Mouse (Mus musculus) forebrain, embryonic 13.5 days (tissue): ENCODE measurements at regions not wholly inside any gene's neighbourhood (a gene's known extent, or its start where the extent isn't known, plus 50 kb on each side); places are given as distances from the start of the nearest gene placed in this dataset.
A peak's percentile ranks its signal among the peaks of the same experiment; 100 is the strongest.

Experiments used
- ATAC-seq: fragments of 200-750 bp; cut with Nextera tagmentation; 2 replicates; pipeline ENCODE4 v1.8.0; 2017
- H3K27ac ChIP-seq: fragments of 300-500 bp; sonication (generic); 2 replicates; pipeline ENCODE4 v1.5.1; 2015; ENCODE audit warnings: inconsistent platforms, mild to moderate bottlenecking, moderate library complexity
- H3K27me3 ChIP-seq: fragments of 300-500 bp; sonication (generic); 2 replicates; pipeline ENCODE4 v1.6.1; 2015; ENCODE audit warnings: mild to moderate bottlenecking, inconsistent platforms
- H3K36me3 ChIP-seq: fragments of 300-500 bp; sonication (generic); 2 replicates; pipeline ENCODE4 v1.6.1; 2015; ENCODE audit warnings: mild to moderate bottlenecking, inconsistent platforms; ENCODE audit not compliant: poor library complexity, severe bottlenecking
- H3K4me1 ChIP-seq: fragments of 300-500 bp; sonication (generic); 2 replicates; pipeline ENCODE4 v1.6.1; 2015; ENCODE audit warnings: inconsistent platforms
- H3K4me2 ChIP-seq: fragments of 300-500 bp; sonication (generic); 2 replicates; pipeline ENCODE4 v1.6.1; 2015; ENCODE audit warnings: inconsistent platforms, mild to moderate bottlenecking, moderate library complexity
- H3K4me3 ChIP-seq: fragments of 300-500 bp; sonication (generic); 2 replicates; pipeline ENCODE4 v1.5.1; 2015; ENCODE audit warnings: mild to moderate bottlenecking, inconsistent platforms
- H3K9ac ChIP-seq: fragments of 300-500 bp; sonication (generic); 2 replicates; pipeline ENCODE4 v1.6.1; 2015; ENCODE audit warnings: mild to moderate bottlenecking, inconsistent platforms
- H3K9me3 ChIP-seq: fragments of 300-500 bp; sonication (generic); replicated peaks from 2 replicates; pipeline ENCODE4 v1.6.1; 2016; ENCODE audit warnings: inconsistent platforms
- WGBS: fragments of 180-500 bp; shearing (Covaris S2); methylation state at CpG from one replicate; pipeline ENCODE4 v1.1.7; 2015; 5-methylcytosine and 5-hydroxymethylcytosine counted together

DNA sequence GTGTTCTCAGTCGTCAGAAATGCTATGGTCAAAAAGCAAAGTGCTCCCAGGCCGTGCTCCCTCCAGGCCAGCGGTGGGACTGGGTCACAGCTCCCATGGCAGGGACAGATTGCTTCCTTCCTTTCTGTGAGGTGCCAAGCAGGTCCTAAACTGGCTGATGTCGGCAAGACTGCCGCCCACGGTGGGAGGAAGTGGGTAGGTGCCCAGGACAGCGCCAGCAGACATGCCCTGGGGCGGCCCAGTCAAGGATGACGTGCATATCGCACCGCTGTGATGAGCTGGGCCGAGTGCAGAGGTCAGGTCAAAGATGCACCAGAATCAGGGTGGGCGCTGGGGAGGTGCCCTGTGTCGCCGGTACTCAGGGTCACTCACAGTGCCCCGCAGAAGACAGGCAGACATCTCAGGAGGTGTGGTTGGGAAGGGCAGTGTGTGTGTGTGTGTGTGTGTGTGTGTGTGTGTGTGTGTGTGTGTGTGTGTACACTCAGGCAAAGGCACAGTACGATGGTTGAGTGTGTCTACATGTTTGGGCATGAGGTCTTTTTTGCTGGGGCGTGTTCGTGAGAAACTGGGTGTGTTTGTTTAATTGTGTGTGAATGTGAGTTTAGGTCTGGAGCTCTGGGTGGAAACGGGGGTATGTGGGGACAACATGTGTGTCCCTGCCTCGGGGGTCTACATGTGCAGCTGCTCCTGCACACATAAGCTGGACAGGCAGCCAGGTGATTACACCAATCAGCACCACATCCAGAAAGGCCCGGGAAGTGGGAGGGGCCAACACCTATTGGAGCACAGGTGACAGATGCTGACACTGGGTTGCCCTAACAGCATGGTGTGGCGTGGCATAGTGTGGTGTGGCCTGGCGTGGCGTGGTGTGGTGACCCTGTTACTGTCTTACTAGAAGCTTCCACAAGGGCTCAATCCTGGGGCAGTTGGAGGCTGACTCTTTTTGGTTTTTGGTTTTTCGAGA lies 100.5 kb upstream of the Ptpn1 start:
- Histone ChIP-seq H3K9ac (no peak overlapping the region), H3K4me1 (peaks cover 21% of the 10 kb centered on the region), H3K4me2 (no peak overlapping the region), H3K27me3 (no peaks in the 10 kb centered on the region), H3K36me3 (no peaks in the 10 kb centered on the region), H3K27ac (no peak overlapping the region), H3K9me3 (no peaks in the 10 kb centered on the region), H3K4me3 (no peak overlapping the region)
- 89% methylated on average over 26 of the region's 26 CpGs for WGBS
- ATAC-seq, result no peak

DNA sequence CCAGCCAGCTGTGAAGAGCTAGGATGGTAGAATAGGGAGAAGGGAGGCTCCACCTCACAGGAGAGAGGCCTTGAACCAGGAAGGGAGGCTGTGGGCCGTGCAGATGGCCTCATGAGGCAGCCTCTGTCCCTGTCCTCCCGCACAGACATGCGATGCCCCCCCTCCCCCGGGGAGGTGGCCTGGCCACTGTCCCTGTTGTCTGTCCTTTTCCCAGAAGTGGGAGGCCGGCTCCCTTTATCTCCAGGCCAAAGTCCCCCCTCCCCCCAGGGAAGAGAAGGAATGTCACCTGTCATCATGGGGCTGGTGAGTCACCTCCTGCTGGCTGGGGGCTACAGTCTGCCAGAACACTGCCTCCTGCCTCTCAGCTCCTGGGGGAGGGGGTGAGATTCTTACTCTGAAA lies 103.6 kb upstream of the Ptpn1 start:
- H3K27ac ChIP-seq, result no peak overlapping the region
- H3K27me3 ChIP-seq, result no peaks in the 10 kb centered on the region
- H3K4me1 ChIP-seq, result peaks cover 20% of the 10 kb centered on the region
- WGBS, result 57% methylated on average over 4 of the region's 5 CpGs
- no peak overlapping the region for H3K4me3 ChIP-seq
- H3K4me2 ChIP-seq, result no peak overlapping the region
- no peak for ATAC-seq
- H3K36me3 ChIP-seq, result no peaks in the 10 kb centered on the region
- H3K9ac ChIP-seq, result no peak overlapping the region
- no peaks in the 10 kb centered on the region for H3K9me3 ChIP-seq

DNA sequence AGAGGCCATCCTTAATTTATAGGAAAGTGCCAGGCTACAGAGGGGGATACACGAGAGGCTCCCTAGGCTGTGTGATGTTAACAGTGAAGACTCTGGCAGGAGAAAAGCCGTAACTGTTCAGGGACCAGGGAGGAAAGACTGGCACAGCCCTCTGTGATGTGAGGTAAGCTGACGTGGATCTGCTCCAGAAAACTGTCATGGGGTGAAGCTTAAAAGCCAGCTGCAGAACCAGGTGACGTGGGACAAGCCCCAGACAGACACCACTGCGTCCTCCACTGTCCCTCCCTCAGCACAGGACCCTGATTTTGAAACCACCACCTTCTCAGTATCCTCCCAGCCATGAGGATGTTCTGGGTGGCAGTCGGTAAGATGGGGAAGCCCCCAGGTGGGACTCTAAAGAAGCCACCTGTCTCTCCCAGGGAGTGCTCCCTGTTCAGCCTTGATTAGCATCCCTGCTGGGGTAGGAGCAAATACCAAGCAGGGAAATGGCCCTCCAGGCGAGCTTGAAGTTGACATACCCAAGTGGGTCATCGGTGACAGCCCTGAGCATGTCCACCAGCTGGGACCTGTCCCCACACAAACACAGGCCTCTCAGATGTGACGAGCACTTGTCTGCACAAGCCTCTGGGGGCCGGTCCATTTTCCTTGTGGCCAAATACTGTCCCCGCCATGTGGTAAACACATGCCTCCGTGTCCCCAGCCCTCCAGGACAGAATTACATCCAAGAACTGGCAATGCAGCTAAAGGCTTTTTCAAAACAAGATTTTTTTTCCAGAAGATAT lies 104.7 kb upstream of the Ptpn1 start:
- no peak for ATAC-seq
- no peak overlapping the region for H3K4me2 ChIP-seq
- H3K4me3 ChIP-seq, result no peak overlapping the region
- H3K36me3 ChIP-seq, result no peaks in the 10 kb centered on the region
- H3K27ac ChIP-seq, result no peak overlapping the region
- H3K4me1 ChIP-seq, result peaks cover 15% of the 10 kb centered on the region
- no peak overlapping the region for H3K9ac ChIP-seq
- no peaks in the 10 kb centered on the region for H3K9me3 ChIP-seq
- H3K27me3 ChIP-seq, result no peaks in the 10 kb centered on the region
- 61% methylated on average over 12 of the region's 12 CpGs for WGBS

DNA sequence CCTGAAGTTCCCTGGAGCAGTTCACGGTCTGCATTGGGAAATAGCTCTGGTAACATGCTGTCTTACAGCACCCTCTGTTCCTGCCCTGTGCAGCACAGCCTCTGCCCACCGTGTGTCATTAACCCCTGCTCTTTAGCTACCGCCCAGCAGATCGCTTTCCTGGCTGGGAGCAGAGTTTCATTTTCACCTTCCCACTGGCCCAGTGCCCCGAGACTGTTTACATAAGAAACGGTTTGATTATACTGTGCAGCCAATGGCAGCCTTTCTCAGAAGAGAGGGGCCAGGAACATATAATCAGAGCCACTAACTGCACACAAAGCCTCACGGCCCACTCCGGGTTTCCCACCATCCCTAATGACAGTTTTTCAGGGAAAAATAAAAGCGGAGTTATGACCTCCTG lies 108.3 kb upstream of the Ptpn1 start:
- H3K27me3 ChIP-seq, result no peaks in the 10 kb centered on the region
- no peak overlapping the region; the same call in 1 of the 2 replicates for H3K9ac ChIP-seq
- H3K9me3 ChIP-seq, result no peaks in the 10 kb centered on the region
- H3K4me3 ChIP-seq, result no peak overlapping the region
- no peaks in the 10 kb centered on the region for H3K36me3 ChIP-seq
- WGBS, result 24% methylated on average over 9 of the region's 9 CpGs
- no peak overlapping the region for H3K4me2 ChIP-seq
- peak overlapping the region; percentile 55 for H3K27ac ChIP-seq
- ATAC-seq, result 0 out of 2 replicates have a peak, but pooled peaks have one; percentile 41
- H3K4me1 ChIP-seq, result peaks cover 15% of the 10 kb centered on the region

DNA sequence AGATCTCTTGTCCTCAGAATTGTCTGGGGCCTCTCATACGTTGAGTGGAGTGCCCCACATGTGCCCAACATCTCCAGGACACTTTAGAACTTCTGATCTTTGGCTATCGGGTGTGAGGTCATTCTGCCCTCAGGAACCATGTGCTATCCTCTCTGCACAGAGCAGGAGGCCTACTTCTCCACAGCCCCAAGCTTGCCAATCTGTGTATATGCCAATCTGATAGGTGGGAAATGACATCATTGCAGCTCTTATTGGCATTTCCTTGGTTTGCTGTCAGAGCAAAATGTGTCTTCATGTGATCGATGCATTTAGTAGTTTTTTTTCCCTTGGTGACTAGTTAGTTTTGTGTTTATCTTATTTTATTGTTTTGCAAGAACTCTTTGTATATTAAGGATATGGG lies 108.8 kb upstream of the Ptpn1 start:
- no peaks in the 10 kb centered on the region for H3K9me3 ChIP-seq
- 93% methylated on average over 3 of the region's 3 CpGs for WGBS
- H3K36me3 ChIP-seq, result no peaks in the 10 kb centered on the region
- H3K9ac ChIP-seq, result no peak overlapping the region
- no peak overlapping the region for H3K4me3 ChIP-seq
- H3K4me1 ChIP-seq, result peaks cover 15% of the 10 kb centered on the region
- H3K4me2 ChIP-seq, result no peak overlapping the region
- H3K27me3 ChIP-seq, result no peaks in the 10 kb centered on the region
- no peak overlapping the region for H3K27ac ChIP-seq
- ATAC-seq, result no peak

DNA sequence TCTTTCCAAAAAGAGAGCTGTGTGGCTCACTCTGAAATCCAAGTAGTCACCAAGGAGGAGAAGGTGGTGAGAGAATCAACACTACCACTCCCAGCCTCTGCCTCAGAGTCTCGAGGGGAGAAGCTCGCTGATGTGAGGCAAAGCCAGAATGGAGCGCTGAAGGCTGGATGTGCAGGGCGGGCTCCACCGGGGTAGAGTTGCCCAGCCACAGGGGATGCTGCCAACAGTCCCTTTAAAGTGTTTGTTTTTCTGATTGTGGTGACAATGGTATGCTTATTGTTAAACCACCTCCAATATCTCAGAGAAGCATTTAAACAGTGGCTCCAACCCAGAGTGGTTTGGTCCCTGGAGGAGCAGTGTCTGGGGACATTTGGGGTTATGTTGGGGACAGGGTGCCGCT lies 110.7 kb upstream of the Ptpn1 start:
- WGBS, result 80% methylated on average over 6 of the region's 6 CpGs
- Histone ChIP-seq H3K27ac (no peak overlapping the region), H3K4me3 (no peak overlapping the region), H3K4me2 (no peak overlapping the region), H3K9ac (no peak overlapping the region), H3K4me1 (peaks cover 15% of the 10 kb centered on the region), H3K27me3 (no peaks in the 10 kb centered on the region), H3K9me3 (no peaks in the 10 kb centered on the region), H3K36me3 (no peaks in the 10 kb centered on the region)
- no peak for ATAC-seq

DNA sequence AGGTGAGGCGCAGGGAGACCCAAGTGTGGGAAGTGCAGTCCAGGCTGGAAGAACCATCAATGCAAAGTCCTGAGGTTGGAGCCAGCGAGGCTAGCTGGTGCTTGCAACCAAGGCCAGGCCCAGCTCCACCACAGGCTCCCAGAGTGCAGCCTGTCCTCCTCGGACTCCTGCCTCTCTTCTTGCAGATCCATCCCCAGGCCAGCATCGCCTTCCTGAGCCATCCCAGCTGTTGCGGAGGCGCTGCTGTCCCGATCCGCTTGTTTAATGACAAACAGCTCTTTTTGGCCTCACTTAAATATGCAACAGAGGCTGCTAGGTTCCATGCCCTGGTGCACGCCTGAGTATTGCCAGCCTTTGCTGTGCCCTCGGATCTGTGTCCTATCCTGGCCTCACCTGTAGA lies 113.1 kb upstream of the Ptpn1 start:
- peaks cover 5% of the 10 kb centered on the region for H3K4me1 ChIP-seq
- no peaks in the 10 kb centered on the region for H3K9me3 ChIP-seq
- no peak overlapping the region for H3K4me2 ChIP-seq
- H3K4me3 ChIP-seq, result no peak overlapping the region
- no peak for ATAC-seq
- no peaks in the 10 kb centered on the region for H3K27me3 ChIP-seq
- H3K27ac ChIP-seq, result no peak overlapping the region
- no peak overlapping the region for H3K9ac ChIP-seq
- H3K36me3 ChIP-seq, result no peaks in the 10 kb centered on the region
- 79% methylated on average over 10 of the region's 10 CpGs for WGBS

DNA sequence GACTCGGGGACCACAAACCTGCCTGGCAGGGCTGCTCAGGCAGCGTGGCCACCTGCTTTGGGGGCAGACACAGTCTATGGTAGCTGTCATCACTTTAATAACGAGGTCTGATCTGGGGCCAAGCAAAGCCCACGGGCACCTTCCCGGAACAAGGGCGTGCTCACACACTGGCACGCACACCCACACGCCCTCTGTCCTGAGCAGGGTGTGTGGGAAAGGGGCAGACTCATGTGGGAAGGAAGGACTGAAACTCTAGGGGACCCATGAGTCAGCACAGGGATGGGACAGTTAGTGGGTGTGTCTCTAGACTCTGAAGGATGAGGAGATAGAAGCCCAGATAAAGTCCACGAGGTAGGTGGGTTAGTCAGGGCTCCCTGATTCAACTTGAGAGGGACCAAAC lies 114.8 kb upstream of the Ptpn1 start:
- no peaks in the 10 kb centered on the region for H3K27me3 ChIP-seq
- H3K9ac ChIP-seq, result no peak overlapping the region
- no peak overlapping the region for H3K27ac ChIP-seq
- H3K4me3 ChIP-seq, result no peak overlapping the region
- ATAC-seq, result no peak
- WGBS, result 71% methylated on average over 9 of the region's 9 CpGs
- no peaks in the 10 kb centered on the region for H3K36me3 ChIP-seq
- H3K4me1 ChIP-seq, result no peaks in the 10 kb centered on the region
- H3K4me2 ChIP-seq, result no peak overlapping the region
- no peaks in the 10 kb centered on the region for H3K9me3 ChIP-seq

DNA sequence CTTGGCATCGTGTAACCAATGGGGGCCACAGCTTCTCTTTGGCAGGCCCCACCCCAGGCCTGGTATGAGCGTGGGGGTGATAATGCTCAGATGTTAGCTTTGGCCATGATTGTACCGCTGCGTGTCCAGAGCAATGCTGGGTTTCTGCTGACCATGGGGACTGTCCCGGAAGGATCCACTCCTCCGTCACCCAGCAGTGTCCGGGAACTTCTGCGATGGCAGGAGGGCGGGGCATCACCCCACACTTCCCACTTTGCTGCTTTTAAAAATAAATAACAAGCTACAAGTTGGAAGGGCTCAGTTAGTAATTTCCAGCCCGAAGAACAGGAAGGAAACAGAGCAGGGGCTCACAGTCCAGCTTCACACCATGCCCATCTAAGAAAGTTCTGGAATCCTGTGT lies 116.7 kb upstream of the Ptpn1 start:
- 88% methylated on average over 10 of the region's 10 CpGs for WGBS
- ATAC-seq, result no peak
- Histone ChIP-seq H3K9ac (no peak overlapping the region), H3K27ac (no peak overlapping the region), H3K27me3 (no peaks in the 10 kb centered on the region), H3K4me3 (no peak overlapping the region), H3K36me3 (no peaks in the 10 kb centered on the region), H3K9me3 (no peaks in the 10 kb centered on the region), H3K4me2 (no peak overlapping the region), H3K4me1 (no peaks in the 10 kb centered on the region)

DNA sequence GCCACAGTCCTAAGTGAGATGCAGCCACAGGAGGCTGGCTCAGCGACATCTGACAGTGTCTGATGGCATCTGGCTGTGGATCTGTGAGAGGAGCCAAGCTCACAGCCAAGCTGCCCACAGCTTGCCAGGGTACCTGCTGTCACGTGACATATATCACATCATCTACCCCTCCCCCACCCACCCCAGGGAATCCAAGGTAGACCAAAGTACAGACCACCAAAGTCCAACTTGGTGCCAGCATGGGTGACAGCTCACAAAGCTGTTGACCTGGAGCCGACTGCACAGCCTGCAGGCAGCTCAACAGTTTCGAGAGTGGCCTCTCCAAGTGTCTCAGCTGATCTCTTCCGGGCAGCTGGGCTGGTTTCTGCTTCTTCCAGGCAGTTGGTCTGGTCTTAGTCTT lies 119.6 kb upstream of the Tmem189 start:
- no peak overlapping the region for H3K4me2 ChIP-seq
- no peak overlapping the region for H3K4me3 ChIP-seq
- no peaks in the 10 kb centered on the region for H3K4me1 ChIP-seq
- ATAC-seq, result no peak
- H3K9ac ChIP-seq, result no peak overlapping the region
- no peaks in the 10 kb centered on the region for H3K27me3 ChIP-seq
- no peaks in the 10 kb centered on the region for H3K9me3 ChIP-seq
- no peak overlapping the region for H3K27ac ChIP-seq
- 92% methylated on average over 5 of the region's 5 CpGs for WGBS
- no peaks in the 10 kb centered on the region for H3K36me3 ChIP-seq

DNA sequence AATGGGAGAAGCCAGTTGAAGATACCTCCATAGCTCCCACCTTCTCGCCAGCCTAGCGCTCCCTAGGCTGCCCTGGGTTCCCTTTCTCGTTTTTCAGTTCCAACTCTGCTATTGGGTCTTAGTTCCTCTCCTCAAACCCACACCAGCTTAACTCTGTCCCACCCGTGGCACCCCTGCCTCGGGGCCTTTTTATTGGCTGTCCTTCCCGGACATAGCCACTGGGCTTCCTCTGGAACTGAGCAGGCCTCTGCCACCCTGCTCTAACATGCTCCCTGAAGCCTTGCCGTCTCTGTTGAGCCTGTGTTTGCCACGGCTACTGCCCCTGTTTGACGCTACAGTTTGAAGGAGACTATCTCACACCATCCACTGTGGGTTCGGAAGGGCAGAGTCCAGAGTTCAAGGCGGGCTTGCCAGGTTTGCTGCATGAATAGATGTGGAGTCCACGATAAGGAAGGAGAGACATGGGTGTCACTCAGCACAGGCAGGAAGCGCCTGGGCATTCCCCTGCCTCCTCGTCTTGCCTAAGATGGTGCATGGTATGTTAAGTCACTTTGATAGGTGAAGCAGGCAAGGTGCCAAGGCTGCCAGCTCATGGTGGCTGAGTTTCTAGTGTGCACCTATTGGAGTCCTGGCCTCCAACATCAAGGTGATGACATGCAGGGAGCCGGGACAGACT lies 116.1 kb upstream of the Tmem189 start:
- Histone ChIP-seq H3K36me3 (no peaks in the 10 kb centered on the region), H3K27me3 (no peaks in the 10 kb centered on the region), H3K27ac (no peak overlapping the region), H3K9ac (no peak overlapping the region), H3K4me3 (no peak overlapping the region), H3K4me2 (no peak overlapping the region), H3K9me3 (no peaks in the 10 kb centered on the region), H3K4me1 (peaks cover 3% of the 10 kb centered on the region; the same call in 1 of the 2 replicates)
- ATAC-seq, result no peak
- WGBS, result 79% methylated on average over 15 of the region's 15 CpGs
